In the genomic region with DNA sequence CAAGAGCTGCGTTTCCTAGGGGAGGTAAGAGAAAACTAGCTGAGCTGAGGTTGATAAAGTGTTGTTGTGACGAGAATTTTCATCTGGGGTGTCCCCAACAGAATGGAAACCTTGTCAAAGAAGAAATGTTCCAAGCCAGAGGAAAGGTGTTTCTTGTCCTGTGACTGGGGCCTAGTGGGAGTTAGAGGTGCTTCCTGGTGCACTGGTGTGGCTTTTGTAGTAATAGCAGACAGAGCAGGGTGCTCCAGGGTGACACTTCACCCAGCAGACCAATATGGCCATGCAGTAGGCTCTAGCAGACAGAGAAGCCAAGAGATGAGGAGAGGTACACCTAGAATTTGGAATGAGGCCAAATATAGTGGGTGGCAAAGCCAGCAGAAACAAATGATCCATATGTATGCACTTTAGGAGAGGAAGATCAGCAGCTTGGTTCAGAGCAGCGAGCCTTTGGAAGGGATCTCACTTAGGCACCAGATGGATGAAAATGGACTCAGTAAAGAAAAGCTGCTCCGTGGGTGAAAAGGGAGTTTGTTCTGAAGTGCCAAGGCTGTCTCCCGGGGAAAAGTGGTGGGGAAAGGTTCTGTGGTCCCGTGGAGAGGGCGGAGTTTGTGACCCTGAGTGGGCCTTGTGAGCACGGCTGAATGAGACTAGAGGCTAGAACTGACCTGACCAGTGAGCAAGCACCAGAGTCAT, we compare ENCODE assay signal across 41 mouse cellular contexts. TPM values are rescaled to one million over a fixed set of nuclear protein-coding genes. Genes with fewer than 3 reads are reported as not detected.
"Had no signal": no experiment of that assay in that cellular context is flagged by ENCODE, and none has a peak within 500 bp of the region (broad histone marks: within the 10 kb centered on the region; RNA-seq: fewer than 3 reads in every experiment).

No protein-coding gene starts in this region.

- H3K27me3 ChIP-seq: limb, embryonic 12.5 days; limb, embryonic 13.5 days; limb, embryonic 15.5 days; liver, embryonic 12.5 days; liver, embryonic 13.5 days; liver, embryonic 15.5 days; lung, embryonic 15.5 days; megakaryocyte, embryonic 14.5 days; midbrain, embryonic 12.5 days; midbrain, embryonic 13.5 days; neural tube, embryonic 12.5 days; neural tube, embryonic 13.5 days had no signal

- H3K27ac ChIP-seq: limb, embryonic 10.5 days; limb, embryonic 12.5 days; limb, embryonic 13.5 days; limb, embryonic 15.5 days; liver, embryonic 12.5 days; liver, embryonic 13.5 days; liver, embryonic 14.5 days; liver, embryonic 15.5 days; lung, embryonic 15.5 days; macrophage; midbrain, embryonic 10.5 days; midbrain, embryonic 12.5 days; midbrain, embryonic 13.5 days; neural tube, embryonic 12.5 days; neural tube, embryonic 13.5 days had no signal

- ATAC-seq: liver, embryonic 12.5 days; liver, postnatal 0 days; lung, postnatal 0 days; midbrain, embryonic 13.5 days; midbrain, embryonic 16.5 days had no signal

- H3K9me3 ChIP-seq: limb, embryonic 10.5 days; limb, embryonic 12.5 days; limb, embryonic 13.5 days; limb, embryonic 15.5 days; liver, embryonic 12.5 days; liver, embryonic 13.5 days; liver, embryonic 15.5 days; lung, embryonic 15.5 days; megakaryocyte, embryonic 14.5 days; midbrain, embryonic 10.5 days; midbrain, embryonic 12.5 days; midbrain, embryonic 13.5 days; neural tube, embryonic 12.5 days; neural tube, embryonic 13.5 days had no signal

- H3K4me1 ChIP-seq: limb, embryonic 10.5 days; limb, embryonic 12.5 days; limb, embryonic 13.5 days; limb, embryonic 15.5 days; liver, embryonic 12.5 days; lung, embryonic 15.5 days; midbrain, embryonic 10.5 days; midbrain, embryonic 12.5 days; midbrain, embryonic 13.5 days; neural tube, embryonic 12.5 days; neural tube, embryonic 13.5 days had no signal

- H3K4me3 ChIP-seq: limb, embryonic 10.5 days; limb, embryonic 12.5 days; limb, embryonic 13.5 days; limb, embryonic 15.5 days; liver, embryonic 12.5 days; liver, embryonic 13.5 days; liver, embryonic 15.5 days; lung, embryonic 15.5 days; megakaryocyte, embryonic 14.5 days; midbrain, embryonic 10.5 days; midbrain, embryonic 12.5 days; midbrain, embryonic 13.5 days; myocyte; neural tube, embryonic 12.5 days; neural tube, embryonic 13.5 days had no signal

- DNase-seq: left cerebral cortex, postnatal 4 days; liver; liver, embryonic 13.5 days; liver, postnatal 0 days; lung, adult 18-20 months; lung, adult 2 months; lung, embryonic 14.5 days; lung, postnatal 10 days; lung, postnatal 14 days; lung, postnatal 36 days; lung, postnatal 4 days; midbrain, embryonic 14.5 days had no signal

- H3K4me2 ChIP-seq: limb, embryonic 12.5 days; limb, embryonic 13.5 days; limb, embryonic 15.5 days; liver, embryonic 11.5 days; liver, embryonic 12.5 days; liver, embryonic 13.5 days; liver, embryonic 15.5 days; lung, embryonic 14.5 days; lung, embryonic 15.5 days; midbrain, embryonic 12.5 days; midbrain, embryonic 13.5 days; neural tube, embryonic 12.5 days; neural tube, embryonic 13.5 days had no signal

- H3K9ac ChIP-seq: limb, embryonic 12.5 days; limb, embryonic 13.5 days; limb, embryonic 15.5 days; liver, embryonic 12.5 days; liver, embryonic 13.5 days; liver, embryonic 14.5 days; liver, embryonic 15.5 days; liver, postnatal 0 days; lung, embryonic 14.5 days; lung, embryonic 15.5 days; midbrain, embryonic 12.5 days; midbrain, embryonic 13.5 days; neural tube, embryonic 12.5 days; neural tube, embryonic 13.5 days had no signal

RNA-seq across cellular contexts. Expression of a gene that starts 55.0 kb away (rescaled TPM):
- total RNA-seq: left cerebral cortex, postnatal 10 days; left cerebral cortex, postnatal 14 days; left cerebral cortex, postnatal 25 days; left cerebral cortex, postnatal 4 days; megakaryocyte progenitor cell, adult 5-6 weeks; megakaryocyte, adult 5-6 weeks; megakaryocyte-erythroid progenitor cell, adult 5-6 weeks; monocyte, adult 5-6 weeks had no signal
- polyA plus RNA-seq: limb, embryonic 11.5 days; liver, adult 2 months; liver, embryonic 11.5 days; liver, embryonic 12.5 days; liver, embryonic 14.5 days; macrophage; midbrain, embryonic 10.5 days; midbrain, embryonic 12.5 days; midbrain, embryonic 14.5 days; midbrain, embryonic 16.5 days; neural tube, embryonic 11.5 days; neural tube, embryonic 13.5 days had no signal
